Mouse (Mus musculus): Measurements from ENCODE around the gene Tex12. TPM values are rescaled to one million over a fixed set of nuclear protein-coding genes. Genes with fewer than 3 reads are reported as not detected.
A peak's percentile ranks its signal among the peaks of the same experiment; 100 is the strongest.

Tex12 gene
- polyA plus RNA-seq, 1 experiment from 2014 or later, result 0.33 TPM

- Histone ChIP-seq H3K9ac (replicated peaks; ENCODE audit: low read length) (no peak overlapping the region), H3K4me1 (ENCODE audit: control insufficient read depth, insufficient read depth, low read length) (no peaks in the 10 kb centered on the region), H3K9me3 (ENCODE audit: control insufficient read depth, low read length) (no peaks in the 10 kb centered on the region), H3K4me2 (ENCODE audit: low read length) (no peak overlapping the region), H3K27ac (replicated peaks; ENCODE audit: low read depth, low read length) (no peak overlapping the region), H3K27me3 (ENCODE audit: control insufficient read depth, insufficient read depth, low read length) (no peaks in the 10 kb centered on the region), H3K36me3 (ENCODE audit: control insufficient read depth, insufficient read depth, low read length) (peaks cover 38% of the 10 kb centered on the region), H3K4me3 (replicated peaks; ENCODE audit: low read depth, low read length) (no peak overlapping the region)
- ATAC-seq (ENCODE audit: low FRiP score, low TSS enrichment) (no peak), DNase-seq (peak; percentile 45)
- 85% methylated on average over 3 of the region's 3 CpGs for WGBS
Measured at GRCm38 (mm10) chr9:50593544-50593943, 32.4 kb upstream of the Tex12 start.

GRCm38 (mm10) chr9:50592955-50593354 is 31.8 kb upstream of the Tex12 start:
- H3K27ac ChIP-seq (replicated peaks; ENCODE audit: low read depth, low read length), result no peak overlapping the region
- WGBS, result 86% methylated on average over 9 of the region's 9 CpGs
- H3K4me3 ChIP-seq (replicated peaks; ENCODE audit: low read depth, low read length), result no peak overlapping the region
- H3K4me2 ChIP-seq (ENCODE audit: low read length), result no peak overlapping the region
- no peaks in the 10 kb centered on the region for H3K9me3 ChIP-seq (ENCODE audit: control insufficient read depth, low read length)
- no peaks in the 10 kb centered on the region for H3K4me1 ChIP-seq (ENCODE audit: control insufficient read depth, insufficient read depth, low read length)
- H3K9ac ChIP-seq (replicated peaks; ENCODE audit: low read length), result no peak overlapping the region
- DNase-seq (no peak), ATAC-seq (ENCODE audit: low FRiP score, low TSS enrichment) (no peak)
- H3K36me3 ChIP-seq (ENCODE audit: control insufficient read depth, insufficient read depth, low read length), result peaks cover 32% of the 10 kb centered on the region
- H3K27me3 ChIP-seq (ENCODE audit: control insufficient read depth, insufficient read depth, low read length), result no peaks in the 10 kb centered on the region

- Histone ChIP-seq H3K4me2 (ENCODE audit: low read length) (no peak overlapping the region), H3K4me3 (replicated peaks; ENCODE audit: low read depth, low read length) (no peak overlapping the region), H3K4me1 (ENCODE audit: control insufficient read depth, insufficient read depth, low read length) (no peaks in the 10 kb centered on the region), H3K27ac (replicated peaks; ENCODE audit: low read depth, low read length) (no peak overlapping the region), H3K9me3 (ENCODE audit: control insufficient read depth, low read length) (no peaks in the 10 kb centered on the region), H3K36me3 (ENCODE audit: control insufficient read depth, insufficient read depth, low read length) (peaks cover 14% of the 10 kb centered on the region), H3K27me3 (ENCODE audit: control insufficient read depth, insufficient read depth, low read length) (no peaks in the 10 kb centered on the region), H3K9ac (replicated peaks; ENCODE audit: low read length) (no peak overlapping the region)
- WGBS, result 77% methylated on average over 10 of the region's 10 CpGs
- ATAC-seq (ENCODE audit: low FRiP score, low TSS enrichment) (no peak), DNase-seq (no peak)
Measured at GRCm38 (mm10) chr9:50590856-50591518, 29.9 kb upstream of the Tex12 start.

- Histone ChIP-seq H3K27me3 (ENCODE audit: control insufficient read depth, insufficient read depth, low read length) (no peaks in the 10 kb centered on the region), H3K9ac (replicated peaks; ENCODE audit: low read length) (no peak overlapping the region), H3K4me2 (ENCODE audit: low read length) (no peak overlapping the region), H3K4me3 (replicated peaks; ENCODE audit: low read depth, low read length) (no peak overlapping the region), H3K27ac (replicated peaks; ENCODE audit: low read depth, low read length) (no peak overlapping the region), H3K4me1 (ENCODE audit: control insufficient read depth, insufficient read depth, low read length) (no peaks in the 10 kb centered on the region), H3K9me3 (ENCODE audit: control insufficient read depth, low read length) (no peaks in the 10 kb centered on the region), H3K36me3 (ENCODE audit: control insufficient read depth, insufficient read depth, low read length) (no peaks in the 10 kb centered on the region)
- DNase-seq, result no peak
- 80% methylated on average over 4 of the region's 4 CpGs for WGBS
- no peak for ATAC-seq (ENCODE audit: low FRiP score, low TSS enrichment)
Measured at GRCm38 (mm10) chr9:50586955-50587354, 25.8 kb upstream of the Tex12 start.

- no peak for ATAC-seq (ENCODE audit: low FRiP score, low TSS enrichment)
- H3K4me2 ChIP-seq (ENCODE audit: low read length), result no peak overlapping the region
- H3K9ac ChIP-seq (replicated peaks; ENCODE audit: low read length), result no peak overlapping the region
- no peak for DNase-seq
- no peaks in the 10 kb centered on the region for H3K27me3 ChIP-seq (ENCODE audit: control insufficient read depth, insufficient read depth, low read length)
- no peaks in the 10 kb centered on the region for H3K36me3 ChIP-seq (ENCODE audit: control insufficient read depth, insufficient read depth, low read length)
- H3K9me3 ChIP-seq (ENCODE audit: control insufficient read depth, low read length), result no peaks in the 10 kb centered on the region
- no peak overlapping the region for H3K27ac ChIP-seq (replicated peaks; ENCODE audit: low read depth, low read length)
- 85% methylated on average over 6 of the region's 6 CpGs for WGBS
- H3K4me1 ChIP-seq (ENCODE audit: control insufficient read depth, insufficient read depth, low read length), result no peaks in the 10 kb centered on the region
- H3K4me3 ChIP-seq (replicated peaks; ENCODE audit: low read depth, low read length), result no peak overlapping the region
Measured at GRCm38 (mm10) chr9:50585145-50585818, 24.2 kb upstream of the Tex12 start.

GRCm38 (mm10) chr9:50580370-50580769 is 19.2 kb upstream of the Tex12 start:
- no peak for ATAC-seq (ENCODE audit: low FRiP score, low TSS enrichment)
- DNase-seq, result no peak
- Histone ChIP-seq H3K9ac (replicated peaks; ENCODE audit: low read length) (no peak overlapping the region), H3K4me3 (replicated peaks; ENCODE audit: low read depth, low read length) (no peak overlapping the region), H3K4me1 (ENCODE audit: control insufficient read depth, insufficient read depth, low read length) (no peaks in the 10 kb centered on the region), H3K27ac (replicated peaks; ENCODE audit: low read depth, low read length) (no peak overlapping the region), H3K36me3 (ENCODE audit: control insufficient read depth, insufficient read depth, low read length) (no peaks in the 10 kb centered on the region), H3K4me2 (ENCODE audit: low read length) (no peak overlapping the region), H3K9me3 (ENCODE audit: control insufficient read depth, low read length) (no peaks in the 10 kb centered on the region), H3K27me3 (ENCODE audit: control insufficient read depth, insufficient read depth, low read length) (no peaks in the 10 kb centered on the region)
- WGBS, result 4% methylated on average over 4 of the region's 4 CpGs

- Histone ChIP-seq H3K9me3 (ENCODE audit: control insufficient read depth, low read length) (no peaks in the 10 kb centered on the region), H3K4me1 (ENCODE audit: control insufficient read depth, insufficient read depth, low read length) (no peaks in the 10 kb centered on the region), H3K27me3 (ENCODE audit: control insufficient read depth, insufficient read depth, low read length) (no peaks in the 10 kb centered on the region), H3K4me3 (replicated peaks; ENCODE audit: low read depth, low read length) (no peak overlapping the region), H3K36me3 (ENCODE audit: control insufficient read depth, insufficient read depth, low read length) (no peaks in the 10 kb centered on the region), H3K9ac (replicated peaks; ENCODE audit: low read length) (no peak overlapping the region), H3K4me2 (ENCODE audit: low read length) (no peak overlapping the region), H3K27ac (replicated peaks; ENCODE audit: low read depth, low read length) (no peak overlapping the region)
- 83% methylated on average over 10 of the region's 10 CpGs for WGBS
- ATAC-seq (ENCODE audit: low FRiP score, low TSS enrichment), result no peak
- no peak for DNase-seq
Measured at GRCm38 (mm10) chr9:50569599-50570525, 8.7 kb upstream of the Tex12 start.

- Histone ChIP-seq H3K27me3 (ENCODE audit: control insufficient read depth, insufficient read depth, low read length) (no peaks in the 10 kb centered on the region), H3K4me1 (ENCODE audit: control insufficient read depth, insufficient read depth, low read length) (no peaks in the 10 kb centered on the region), H3K9me3 (ENCODE audit: control insufficient read depth, low read length) (no peaks in the 10 kb centered on the region), H3K9ac (replicated peaks; ENCODE audit: low read length) (no peak overlapping the region), H3K4me3 (replicated peaks; ENCODE audit: low read depth, low read length) (no peak overlapping the region), H3K27ac (replicated peaks; ENCODE audit: low read depth, low read length) (no peak overlapping the region), H3K4me2 (ENCODE audit: low read length) (no peak overlapping the region), H3K36me3 (ENCODE audit: control insufficient read depth, insufficient read depth, low read length) (no peaks in the 10 kb centered on the region)
- WGBS, result 91% methylated on average over 2 of the region's 2 CpGs
- DNase-seq (no peak), ATAC-seq (ENCODE audit: low FRiP score, low TSS enrichment) (no peak)
Measured at GRCm38 (mm10) chr9:50567881-50568280, 6.8 kb upstream of the Tex12 start.

Measured in midbrain, embryonic 14.5 days (tissue).